In genomic region chr5:81602889-81603288, GRCm38 (mm10) we compare ENCODE assay signal across 19 mouse cellular contexts.
DNase-seq lines count a peak whose midpoint lies in the region; ATAC-seq and TF ChIP-seq lines count a peak whose summit lies in the region.
"Had no signal": no experiment of that assay in that cellular context is flagged by ENCODE, and none has a peak within 500 bp of the region (broad histone marks: within the 10 kb centered on the region; RNA-seq: fewer than 3 reads in every experiment).

No protein-coding gene starts in this region.

- H3K27ac ChIP-seq in forebrain, embryonic 15.5 days (replicated peaks), result no peak overlapping the region
- no peak overlapping the region for H3K27ac ChIP-seq in forebrain, postnatal 0 days (ENCODE audit: low read depth, low read length)
- no peak overlapping the region for H3K27ac ChIP-seq in midbrain, embryonic 15.5 days
- no peak overlapping the region for H3K27ac ChIP-seq in midbrain, embryonic 11.5 days (ENCODE audit: low read depth, low read length)
- H3K27ac ChIP-seq in neural tube, embryonic 12.5 days, result no peak overlapping the region
- H3K27ac ChIP-seq in neural tube, embryonic 15.5 days (replicated peaks), result no peak overlapping the region
- H3K27ac ChIP-seq in heart, embryonic 12.5 days (ENCODE audit: poor library complexity, severe bottlenecking), result no peak overlapping the region
- H3K27ac ChIP-seq: embryonic facial prominence, embryonic 10.5 days; embryonic facial prominence, embryonic 12.5 days; forebrain, embryonic 12.5 days had no signal

- no peaks in the 10 kb centered on the region for H3K36me3 ChIP-seq in forebrain, embryonic 15.5 days
- no peaks in the 10 kb centered on the region for H3K36me3 ChIP-seq in forebrain, postnatal 0 days (ENCODE audit: insufficient read depth)
- no peaks in the 10 kb centered on the region for H3K36me3 ChIP-seq in midbrain, embryonic 15.5 days (replicated peaks)
- no peaks in the 10 kb centered on the region for H3K36me3 ChIP-seq in midbrain, embryonic 11.5 days (ENCODE audit: control insufficient read depth, insufficient read depth, low read length)
- H3K36me3 ChIP-seq in neural tube, embryonic 12.5 days, result no peaks in the 10 kb centered on the region
- H3K36me3 ChIP-seq in neural tube, embryonic 15.5 days, result no peaks in the 10 kb centered on the region
- no peaks in the 10 kb centered on the region for H3K36me3 ChIP-seq in heart, embryonic 12.5 days
- H3K36me3 ChIP-seq: embryonic facial prominence, embryonic 10.5 days; embryonic facial prominence, embryonic 12.5 days; forebrain, embryonic 12.5 days had no signal

- H3K4me2 ChIP-seq in forebrain, embryonic 15.5 days (replicated peaks), result no peak overlapping the region
- no peak overlapping the region for H3K4me2 ChIP-seq in forebrain, postnatal 0 days (ENCODE audit: low read depth)
- no peak overlapping the region for H3K4me2 ChIP-seq in midbrain, embryonic 15.5 days
- no peak overlapping the region for H3K4me2 ChIP-seq in midbrain, embryonic 11.5 days
- no peak overlapping the region for H3K4me2 ChIP-seq in neural tube, embryonic 12.5 days (replicated peaks)
- no peak overlapping the region for H3K4me2 ChIP-seq in neural tube, embryonic 15.5 days
- H3K4me2 ChIP-seq in heart, embryonic 12.5 days, result no peak overlapping the region
- H3K4me2 ChIP-seq: embryonic facial prominence, embryonic 12.5 days; forebrain, embryonic 12.5 days had no signal

- no peak overlapping the region for H3K9ac ChIP-seq in forebrain, embryonic 15.5 days (replicated peaks)
- no peak overlapping the region for H3K9ac ChIP-seq in forebrain, postnatal 0 days
- no peak overlapping the region for H3K9ac ChIP-seq in midbrain, embryonic 15.5 days
- no peak overlapping the region for H3K9ac ChIP-seq in midbrain, embryonic 11.5 days (ENCODE audit: low read length)
- H3K9ac ChIP-seq in neural tube, embryonic 12.5 days, result no peak overlapping the region
- H3K9ac ChIP-seq in neural tube, embryonic 15.5 days (replicated peaks), result no peak overlapping the region
- no peak overlapping the region for H3K9ac ChIP-seq in heart, embryonic 12.5 days
- H3K9ac ChIP-seq: embryonic facial prominence, embryonic 12.5 days; forebrain, embryonic 12.5 days had no signal

- no peak for TF ChIP-seq CTCF in forebrain, postnatal 0 days (IDR thresholded peaks at IDR 0.05; ENCODE audit: low read depth)

- DNase-seq in forebrain, postnatal 0 days, result no peak
- DNase-seq in midbrain, embryonic 11.5 days (ENCODE audit: low spot score, missing footprints), result no peak
- DNase-seq: adrenal gland, adult 2 months; adrenal gland, postnatal 10 days; adrenal gland, postnatal 25 days; cerebellum, adult 11-12 months; cerebellum, adult 2 months; cerebellum, adult 9-10 months; cerebellum, postnatal 10 days; cerebellum, postnatal 25 days had no signal

- H3K27me3 ChIP-seq in forebrain, embryonic 15.5 days, result no peaks in the 10 kb centered on the region
- no peaks in the 10 kb centered on the region for H3K27me3 ChIP-seq in forebrain, postnatal 0 days (ENCODE audit: insufficient read depth, low read length)
- H3K27me3 ChIP-seq in midbrain, embryonic 15.5 days (replicated peaks), result no peaks in the 10 kb centered on the region
- H3K27me3 ChIP-seq in midbrain, embryonic 11.5 days (ENCODE audit: control insufficient read depth, insufficient read depth, low read length), result no peaks in the 10 kb centered on the region
- H3K27me3 ChIP-seq in neural tube, embryonic 12.5 days (replicated peaks), result no peaks in the 10 kb centered on the region
- H3K27me3 ChIP-seq in neural tube, embryonic 15.5 days (replicated peaks), result no peaks in the 10 kb centered on the region
- no peaks in the 10 kb centered on the region for H3K27me3 ChIP-seq in heart, embryonic 12.5 days (replicated peaks)
- H3K27me3 ChIP-seq: embryonic facial prominence, embryonic 12.5 days; forebrain, embryonic 12.5 days had no signal

- no peaks in the 10 kb centered on the region for H3K4me1 ChIP-seq in forebrain, embryonic 15.5 days
- H3K4me1 ChIP-seq in forebrain, postnatal 0 days (ENCODE audit: insufficient read depth), result no peaks in the 10 kb centered on the region
- H3K4me1 ChIP-seq in midbrain, embryonic 15.5 days, result no peaks in the 10 kb centered on the region
- no peaks in the 10 kb centered on the region for H3K4me1 ChIP-seq in midbrain, embryonic 11.5 days (ENCODE audit: control insufficient read depth, insufficient read depth, low read length)
- no peaks in the 10 kb centered on the region for H3K4me1 ChIP-seq in neural tube, embryonic 12.5 days
- H3K4me1 ChIP-seq in neural tube, embryonic 15.5 days, result peaks cover 2% of the 10 kb centered on the region; the same call in 1 of the 2 replicates
- no peaks in the 10 kb centered on the region for H3K4me1 ChIP-seq in heart, embryonic 12.5 days (replicated peaks)
- H3K4me1 ChIP-seq: embryonic facial prominence, embryonic 10.5 days; embryonic facial prominence, embryonic 12.5 days; forebrain, embryonic 12.5 days had no signal

- no peaks in the 10 kb centered on the region for H3K9me3 ChIP-seq in forebrain, embryonic 15.5 days
- no peaks in the 10 kb centered on the region for H3K9me3 ChIP-seq in forebrain, postnatal 0 days (ENCODE audit: low read length)
- H3K9me3 ChIP-seq in midbrain, embryonic 15.5 days, result no peaks in the 10 kb centered on the region
- no peaks in the 10 kb centered on the region for H3K9me3 ChIP-seq in midbrain, embryonic 11.5 days (ENCODE audit: control insufficient read depth, low read length)
- H3K9me3 ChIP-seq in neural tube, embryonic 12.5 days, result no peaks in the 10 kb centered on the region
- H3K9me3 ChIP-seq in neural tube, embryonic 15.5 days (replicated peaks), result no peaks in the 10 kb centered on the region
- H3K9me3 ChIP-seq in heart, embryonic 12.5 days (replicated peaks), result no peaks in the 10 kb centered on the region
- H3K9me3 ChIP-seq: embryonic facial prominence, embryonic 10.5 days; embryonic facial prominence, embryonic 12.5 days; forebrain, embryonic 12.5 days had no signal

- 0 out of 2 replicates have a peak, but pooled peaks have one; percentile 19 for ATAC-seq in forebrain, embryonic 15.5 days (replicated peaks)
- ATAC-seq in forebrain, postnatal 0 days, result no peak
- ATAC-seq in midbrain, embryonic 15.5 days (replicated peaks), result peak; percentile 50; the same call in 1 of the 2 replicates
- no peak for ATAC-seq in midbrain, embryonic 11.5 days (ENCODE audit: low FRiP score)
- 0 out of 2 replicates have a peak, but pooled peaks have one; percentile 17 for ATAC-seq in neural tube, embryonic 12.5 days (ENCODE audit: low FRiP score, low read depth)
- no peak for ATAC-seq in neural tube, embryonic 15.5 days (ENCODE audit: low FRiP score)
- no peak for ATAC-seq in heart, embryonic 12.5 days (ENCODE audit: insufficient number of reproducible peaks, low FRiP score)
- ATAC-seq: forebrain, embryonic 14.5 days had no signal

- 46% methylated on average over 4 of the region's 4 CpGs for WGBS in forebrain, embryonic 15.5 days
- WGBS in forebrain, postnatal 0 days, result 44% methylated on average over 4 of the region's 4 CpGs
- WGBS in midbrain, embryonic 15.5 days, result 79% methylated on average over 4 of the region's 4 CpGs
- 93% methylated on average over 4 of the region's 4 CpGs for WGBS in midbrain, embryonic 11.5 days
- 89% methylated on average over 4 of the region's 4 CpGs for WGBS in neural tube, embryonic 12.5 days
- 83% methylated on average over 4 of the region's 4 CpGs for WGBS in neural tube, embryonic 15.5 days
- WGBS in heart, embryonic 12.5 days, result 83% methylated on average over 4 of the region's 4 CpGs

- no peak overlapping the region for H3K4me3 ChIP-seq in forebrain, embryonic 15.5 days
- no peak overlapping the region for H3K4me3 ChIP-seq in forebrain, postnatal 0 days (ENCODE audit: low read depth, low read length)
- H3K4me3 ChIP-seq in midbrain, embryonic 15.5 days, result no peak overlapping the region
- no peak overlapping the region for H3K4me3 ChIP-seq in midbrain, embryonic 11.5 days (ENCODE audit: low read depth, low read length)
- no peak overlapping the region for H3K4me3 ChIP-seq in neural tube, embryonic 12.5 days
- H3K4me3 ChIP-seq in neural tube, embryonic 15.5 days (replicated peaks), result no peak overlapping the region
- H3K4me3 ChIP-seq in heart, embryonic 12.5 days, result no peak overlapping the region
- H3K4me3 ChIP-seq: embryonic facial prominence, embryonic 10.5 days; embryonic facial prominence, embryonic 12.5 days; forebrain, embryonic 12.5 days had no signal

Comparison
In these comparisons a context has a peak if more than half of its experiments do, and no peak if none do; other contexts are left out.
1. ATAC-seq: peak in forebrain, embryonic 15.5 days (single experiment), midbrain, embryonic 15.5 days (single experiment) and neural tube, embryonic 12.5 days (single experiment); none in forebrain, postnatal 0 days (single experiment), midbrain, embryonic 11.5 days (single experiment), neural tube, embryonic 15.5 days (single experiment) and heart, embryonic 12.5 days (single experiment).